18 mouse cellular contexts compared by ENCODE assay signal in genomic region chr2:146456612-146457011, GRCm38 (mm10).
"Had no signal": no experiment of that assay in that cellular context is flagged by ENCODE, and none has a peak within 500 bp of the region (broad histone marks: within the 10 kb centered on the region; RNA-seq: fewer than 3 reads in every experiment).

No protein-coding gene starts in this region.

- ATAC-seq: midbrain, embryonic 15.5 days had no signal

- DNase-seq: lung, adult 18-20 months; lung, embryonic 14.5 days; lung, postnatal 10 days; lung, postnatal 4 days; retina, postnatal 1 day; right cerebral cortex, adult 18-20 months; right cerebral cortex, postnatal 25 days; right cerebral cortex, postnatal 4 days; spleen, adult 18-20 months; thymus, adult 18-20 months; thymus, postnatal 14 days; thymus, postnatal 36 days had no signal

- H3K9ac ChIP-seq: lung, embryonic 14.5 days; midbrain, embryonic 12.5 days; midbrain, embryonic 15.5 days; neural tube, embryonic 13.5 days; neural tube, embryonic 15.5 days had no signal

- H3K27me3 ChIP-seq: midbrain, embryonic 12.5 days; midbrain, embryonic 15.5 days; neural tube, embryonic 13.5 days; neural tube, embryonic 15.5 days had no signal

- H3K36me3 ChIP-seq: midbrain, embryonic 12.5 days; midbrain, embryonic 15.5 days; neural tube, embryonic 13.5 days; neural tube, embryonic 15.5 days had no signal

- H3K4me1 ChIP-seq: midbrain, embryonic 12.5 days; midbrain, embryonic 15.5 days; neural tube, embryonic 13.5 days; neural tube, embryonic 15.5 days had no signal

- H3K4me2 ChIP-seq: lung, embryonic 14.5 days; midbrain, embryonic 12.5 days; midbrain, embryonic 15.5 days; neural tube, embryonic 13.5 days; neural tube, embryonic 15.5 days had no signal

- H3K27ac ChIP-seq: midbrain, embryonic 10.5 days; midbrain, embryonic 12.5 days; midbrain, embryonic 15.5 days; neural tube, embryonic 13.5 days; neural tube, embryonic 15.5 days had no signal

- H3K4me3 ChIP-seq: midbrain, embryonic 10.5 days; midbrain, embryonic 12.5 days; midbrain, embryonic 15.5 days; myocyte; neural tube, embryonic 13.5 days; neural tube, embryonic 15.5 days had no signal

- H3K9me3 ChIP-seq: midbrain, embryonic 10.5 days; midbrain, embryonic 12.5 days; midbrain, embryonic 15.5 days; neural tube, embryonic 13.5 days; neural tube, embryonic 15.5 days had no signal
